ENCODE assay signal across 8 mouse cellular contexts in genomic region chr2:60722514-60722913, GRCm38 (mm10). TPM values are rescaled to one million over a fixed set of nuclear protein-coding genes. Genes with fewer than 3 reads are reported as not detected.
DNase-seq lines count a peak whose midpoint lies in the region.

Gene Itgb6, minus strand, starts transcription at chr2:60722643.

- peak; percentile 66 to 81 for DNase-seq in cerebellum, postnatal 10 days
- DNase-seq in cerebellum, adult 8-10 months = no peak
- DNase-seq in brain, adult 2 months (ENCODE audit: low read depth, low spot score) = peak; percentile 71
- peak; percentile 97 for DNase-seq in heart, adult 11 months
- DNase-seq in layer of hippocampus, adult 8-10 months (ENCODE audit: low spot score in 2 of 2) = peak; percentile 52 to 54
- DNase-seq in right cerebral cortex, adult 2 months (ENCODE audit: low spot score in 2 of 2) = peak; percentile 53 to 60
- no peak for DNase-seq in embryo, embryonic 10.5 days (ENCODE audit: low spot score)
- no peak for DNase-seq in thymus, postnatal 36 days

RNA-seq across cellular contexts. Expression of gene Itgb6, which starts in this region (rescaled TPM):
- under 1 TPM in 1 of 4 experiments, not detected in 3; 0.11 TPM for total RNA-seq in layer of hippocampus, adult 8-10 months (2022)

Comparison
In these comparisons a context has a peak if more than half of its experiments do, and no peak if none do; other contexts are left out.
1. DNase-seq: peak in cerebellum, postnatal 10 days (2 of 2), brain, adult 2 months (single experiment), heart, adult 11 months (single experiment) and right cerebral cortex, adult 2 months (2 of 2); none in cerebellum, adult 8-10 months (single experiment), embryo, embryonic 10.5 days (single experiment) and thymus, postnatal 36 days (0 of 2).
2. Peak in DNase-seq in layer of hippocampus, adult 8-10 months; RNA of the gene not detected or under 1 TPM.